Mouse (Mus musculus): ENCODE data around the gene Prkcb.

- TF ChIP-seq POLR2A (IDR thresholded peaks at IDR 0.05; ENCODE audit: borderline replicate concordance, extremely low read depth, insufficient read depth, insufficient read length, poor library complexity, severe bottlenecking) (no peak), CTCF (IDR thresholded peaks at IDR 0.05; ENCODE audit: borderline replicate concordance, extremely low read depth, insufficient read depth, insufficient read length) (no peak)
Measured at GRCm38 (mm10) chr7:122352566-122353277, 64.2 kb downstream of the Prkcb start.
